Mouse (Mus musculus) thymus, adult 2 months (tissue): Measurements from ENCODE around the gene Ccdc12.

Experiments
- CTCF ChIP-seq: fragments of 200-500 bp; IDR thresholded peaks from 2 replicates; pipeline ENCODE4 v1.5.1; 2012; ENCODE audit warnings: mild to moderate bottlenecking, control low read depth, low read length, moderate library complexity, borderline replicate concordance; ENCODE audit not compliant: control insufficient read depth, poor library complexity, insufficient read depth; ENCODE audit errors: extremely low read depth
- POLR2A ChIP-seq: fragments of 200-500 bp; IDR thresholded peaks from 2 replicates; pipeline ENCODE4 v1.6.1; 2012; ENCODE audit warnings: mild to moderate bottlenecking, low read length, control low read depth, moderate library complexity; ENCODE audit not compliant: control insufficient read depth, poor library complexity, insufficient read depth; ENCODE audit errors: extremely low read depth

DNA sequence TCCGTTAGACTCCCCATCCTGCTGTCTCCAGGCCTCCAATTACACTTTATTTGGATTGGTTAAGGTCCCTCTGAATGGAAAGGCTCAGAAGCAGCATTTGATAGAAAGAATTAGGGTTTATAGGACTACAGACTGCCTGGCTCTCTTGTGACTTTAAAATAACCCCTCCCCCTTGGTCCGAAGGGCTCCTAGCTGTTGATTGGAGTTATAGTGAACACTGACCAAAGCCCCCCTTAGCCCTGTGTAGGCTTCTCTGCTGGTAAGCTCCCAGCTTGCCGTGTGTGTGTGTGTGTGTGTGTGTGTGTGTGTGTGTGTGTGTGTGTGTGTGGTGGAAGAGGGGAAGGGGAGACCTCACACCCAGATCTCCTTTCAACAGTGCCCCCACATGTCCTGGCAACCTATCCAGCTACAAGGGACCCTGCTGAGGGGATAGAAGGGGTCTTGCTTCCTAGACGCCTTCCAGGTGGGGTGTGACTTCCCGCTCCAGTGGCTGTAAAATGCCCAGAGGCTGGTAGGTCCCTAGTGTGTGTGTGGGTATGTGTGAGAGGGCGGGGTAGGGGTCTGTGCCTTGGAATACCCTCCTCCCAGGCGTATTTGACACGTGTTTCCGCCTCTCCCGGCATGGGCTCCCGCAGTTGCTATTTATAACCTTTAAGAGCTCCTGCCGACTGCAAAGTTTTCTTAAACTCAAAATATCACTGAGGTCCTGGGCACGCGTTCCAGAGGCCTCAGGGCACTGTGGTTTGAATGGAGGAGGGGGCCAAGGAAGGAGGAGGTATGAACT lies 94.3 kb downstream of the Ccdc12 start:
- no peak for TF ChIP-seq POLR2A
- TF ChIP-seq CTCF: no peak
